Mouse (Mus musculus): ENCODE data around the gene Lhx9. TPM values are rescaled to one million over a fixed set of nuclear protein-coding genes. Genes with fewer than 3 reads are reported as not detected.

The Lhx9 gene
- polyA plus RNA-seq, 1 experiment from 2014 or later, result 8.7 TPM

DNA sequence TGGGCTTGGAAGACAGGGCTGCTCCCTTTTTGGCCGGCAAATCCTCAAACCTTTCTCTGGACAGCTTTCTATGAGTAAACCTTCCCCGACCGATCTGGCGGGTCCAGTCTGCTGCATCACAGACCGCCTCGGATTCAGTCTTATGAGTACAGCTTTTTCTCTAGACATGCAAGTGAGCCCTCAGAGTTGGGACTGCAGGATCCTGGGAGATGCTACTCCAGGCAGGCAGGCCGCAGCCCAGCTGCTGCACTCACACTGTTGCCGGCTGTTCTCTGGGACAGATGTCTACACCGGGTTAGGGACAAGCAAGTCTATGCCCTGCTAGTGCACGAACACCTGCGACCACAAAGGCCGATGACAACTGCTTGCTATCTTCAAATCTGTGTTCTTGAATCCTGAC, 2.2 kb downstream of the Lhx9 start:
- Histone ChIP-seq H3K36me3 (replicated peaks) (peaks cover 5% of the 10 kb centered on the region), H3K27me3 (ENCODE audit: poor library complexity, severe bottlenecking) (peaks cover 100% of the 10 kb centered on the region), H3K27ac (no peak overlapping the region), H3K4me3 (peak overlapping the region; percentile 37; the same call in 1 of the 2 replicates), H3K4me1 (peaks cover 63% of the 10 kb centered on the region), H3K9me3 (no peaks in the 10 kb centered on the region)
- DNase-seq (ENCODE audit: extremely low spot score, low spot score), result no peak
- 2% methylated on average over 12 of the region's 12 CpGs for WGBS

DNA sequence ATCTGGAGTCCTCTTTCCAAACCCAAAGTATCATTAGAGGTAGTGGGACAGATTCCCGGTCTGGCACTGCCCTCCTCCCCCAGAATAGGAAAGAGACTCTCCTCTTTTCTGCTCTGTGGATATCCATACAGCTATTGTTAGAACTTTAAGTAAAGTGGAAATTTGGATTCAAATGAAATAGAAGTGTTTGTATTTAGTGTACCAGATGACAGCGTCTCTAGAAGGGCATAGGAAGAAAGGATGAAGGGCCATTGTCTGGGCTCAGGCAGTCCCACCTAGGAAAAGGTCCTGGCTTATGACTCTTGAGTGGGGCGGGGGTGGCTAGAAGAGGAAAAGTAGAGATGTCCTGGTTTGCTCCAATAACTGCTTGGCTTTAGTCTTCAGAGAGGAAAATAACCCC, 2.9 kb downstream of the Lhx9 start:
- DNase-seq (ENCODE audit: extremely low spot score, low spot score), result no peak
- Histone ChIP-seq H3K4me1 (peaks cover 68% of the 10 kb centered on the region), H3K36me3 (replicated peaks) (no peaks in the 10 kb centered on the region), H3K4me3 (peak overlapping the region; percentile 37; the same call in 1 of the 2 replicates), H3K9me3 (no peaks in the 10 kb centered on the region), H3K27ac (no peak overlapping the region), H3K27me3 (ENCODE audit: poor library complexity, severe bottlenecking) (peaks cover 100% of the 10 kb centered on the region)
- WGBS, result 8% methylated on average over 3 of the region's 3 CpGs

DNA sequence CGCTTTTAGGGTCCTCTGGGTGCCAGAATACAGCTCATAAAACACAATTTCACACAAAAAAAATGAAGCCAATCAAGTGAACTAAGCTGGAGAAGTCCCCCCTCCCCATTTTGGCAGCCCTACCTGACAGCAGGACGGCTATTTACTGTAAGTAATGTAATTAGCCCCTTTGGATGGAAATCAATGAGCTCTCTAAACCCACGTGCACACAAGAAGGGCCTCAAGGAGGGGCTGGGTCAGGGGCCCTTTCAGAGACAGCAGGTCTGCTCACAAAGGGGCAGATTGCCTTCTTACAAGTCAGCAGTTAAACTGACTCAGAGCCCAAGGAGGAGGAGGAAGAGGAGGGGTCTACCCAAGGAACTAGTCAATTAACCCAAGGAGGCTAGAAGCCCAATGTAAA, 4.2 kb downstream of the Lhx9 start:
- WGBS, result 3% methylated on average over 3 of the region's 3 CpGs
- no peak for DNase-seq (ENCODE audit: extremely low spot score, low spot score)
- Histone ChIP-seq H3K27ac (peak overlapping the region; percentile 77; the same call in 1 of the 2 replicates), H3K4me3 (peak overlapping the region; percentile 50), H3K4me1 (peaks cover 70% of the 10 kb centered on the region), H3K9me3 (no peaks in the 10 kb centered on the region), H3K36me3 (replicated peaks) (no peaks in the 10 kb centered on the region), H3K27me3 (ENCODE audit: poor library complexity, severe bottlenecking) (peaks cover 100% of the 10 kb centered on the region)

DNA sequence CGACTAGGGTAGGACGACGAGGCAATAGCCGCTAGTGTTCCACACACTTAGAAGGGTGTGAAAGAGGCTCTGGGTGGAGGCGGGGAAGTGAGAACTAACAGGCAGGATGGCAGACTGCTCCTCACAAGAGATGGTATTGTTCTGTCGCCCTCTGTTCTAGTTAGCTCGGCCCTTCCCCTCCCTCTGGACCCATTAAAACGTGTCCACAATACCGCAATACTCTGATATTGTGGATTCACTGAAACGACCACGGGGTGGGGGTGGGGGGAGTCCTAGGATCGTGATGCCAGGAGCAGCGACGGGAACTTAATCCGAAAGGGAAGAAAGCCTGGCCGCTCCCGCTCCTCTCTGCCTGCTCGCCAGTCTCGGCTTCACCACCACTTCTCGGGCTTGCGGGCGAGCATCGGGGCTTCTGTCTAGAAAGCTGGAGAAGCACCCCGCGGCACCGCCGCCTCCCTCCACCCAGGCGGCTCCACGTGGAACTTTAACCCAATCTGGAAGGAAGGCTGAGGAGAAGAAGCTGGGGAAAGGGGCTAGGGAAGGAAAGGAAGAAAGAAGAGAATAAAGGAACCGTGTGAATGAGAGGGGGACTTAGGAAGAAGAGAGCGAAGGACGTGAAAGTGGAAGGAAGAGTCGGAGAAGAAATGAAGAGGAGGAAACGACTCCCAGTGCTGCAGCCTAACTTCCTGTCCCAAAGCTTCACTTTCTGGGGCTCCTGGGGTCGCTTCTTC, 4.9 kb downstream of the Lhx9 start:
- peak; percentile 73 for DNase-seq (ENCODE audit: extremely low spot score, low spot score)
- WGBS, result under 1% methylated on average over 35 of the region's 35 CpGs
- H3K4me1 ChIP-seq, result peaks cover 65% of the 10 kb centered on the region
- H3K27ac ChIP-seq, result peak overlapping the region; percentile 77
- H3K9me3 ChIP-seq, result no peaks in the 10 kb centered on the region
- H3K36me3 ChIP-seq (replicated peaks), result no peaks in the 10 kb centered on the region
- peak overlapping the region; percentile 50 for H3K4me3 ChIP-seq
- H3K27me3 ChIP-seq (ENCODE audit: poor library complexity, severe bottlenecking), result peaks cover 100% of the 10 kb centered on the region

DNA sequence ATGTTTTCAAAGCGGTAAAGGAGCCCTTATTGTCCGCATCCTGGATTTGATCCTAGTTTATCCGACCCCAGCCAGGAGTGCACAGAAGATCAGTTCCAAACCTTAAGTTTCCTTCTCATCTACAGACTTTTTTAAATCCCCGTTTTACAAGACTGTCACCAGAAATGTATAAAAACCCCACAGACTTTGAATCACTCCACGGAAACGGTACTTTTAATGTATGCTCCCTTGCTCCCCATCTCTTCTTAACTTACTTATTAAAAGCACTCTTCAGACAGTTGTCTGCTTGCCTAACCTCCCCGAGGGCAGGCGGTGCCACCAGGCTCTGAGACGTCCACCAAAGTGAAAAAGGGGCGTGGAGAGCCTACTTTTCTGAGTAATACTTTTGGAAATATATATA, 5.6 kb downstream of the Lhx9 start:
- Histone ChIP-seq H3K9me3 (no peaks in the 10 kb centered on the region), H3K4me3 (peak overlapping the region; percentile 55), H3K27ac (no peak overlapping the region), H3K4me1 (peaks cover 65% of the 10 kb centered on the region), H3K27me3 (ENCODE audit: poor library complexity, severe bottlenecking) (peaks cover 100% of the 10 kb centered on the region), H3K36me3 (replicated peaks) (no peaks in the 10 kb centered on the region)
- under 1% methylated on average over 10 of the region's 10 CpGs for WGBS
- DNase-seq (ENCODE audit: extremely low spot score, low spot score), result no peak

DNA sequence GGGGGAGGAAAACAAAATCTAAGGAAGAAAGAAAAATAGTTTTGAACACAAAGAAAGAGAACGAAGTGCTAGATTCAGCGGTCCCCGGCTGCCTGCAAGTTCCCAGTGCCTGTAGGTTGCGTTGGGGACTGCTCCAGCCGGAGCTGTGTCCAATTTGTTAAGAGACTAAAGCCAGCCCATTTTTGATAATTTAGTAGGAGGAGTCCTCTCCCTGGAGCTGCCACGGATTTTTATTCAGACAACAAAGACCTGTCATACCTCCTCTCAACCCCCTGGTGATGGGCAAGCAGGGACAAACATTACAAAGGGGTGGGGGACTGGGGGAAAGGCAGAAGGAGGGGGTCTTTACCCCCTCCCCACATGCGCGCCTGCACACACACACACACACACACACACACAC, 6.1 kb downstream of the Lhx9 start:
- peaks cover 100% of the 10 kb centered on the region for H3K27me3 ChIP-seq (ENCODE audit: poor library complexity, severe bottlenecking)
- 0% methylated on average over 8 of the region's 8 CpGs for WGBS
- peak overlapping the region; percentile 80; the same call in 1 of the 2 replicates for H3K27ac ChIP-seq
- H3K4me1 ChIP-seq, result peaks cover 65% of the 10 kb centered on the region
- peak overlapping the region; percentile 55 for H3K4me3 ChIP-seq
- H3K9me3 ChIP-seq, result no peaks in the 10 kb centered on the region
- no peaks in the 10 kb centered on the region for H3K36me3 ChIP-seq (replicated peaks)
- DNase-seq (ENCODE audit: extremely low spot score, low spot score), result peak; percentile 56

DNA sequence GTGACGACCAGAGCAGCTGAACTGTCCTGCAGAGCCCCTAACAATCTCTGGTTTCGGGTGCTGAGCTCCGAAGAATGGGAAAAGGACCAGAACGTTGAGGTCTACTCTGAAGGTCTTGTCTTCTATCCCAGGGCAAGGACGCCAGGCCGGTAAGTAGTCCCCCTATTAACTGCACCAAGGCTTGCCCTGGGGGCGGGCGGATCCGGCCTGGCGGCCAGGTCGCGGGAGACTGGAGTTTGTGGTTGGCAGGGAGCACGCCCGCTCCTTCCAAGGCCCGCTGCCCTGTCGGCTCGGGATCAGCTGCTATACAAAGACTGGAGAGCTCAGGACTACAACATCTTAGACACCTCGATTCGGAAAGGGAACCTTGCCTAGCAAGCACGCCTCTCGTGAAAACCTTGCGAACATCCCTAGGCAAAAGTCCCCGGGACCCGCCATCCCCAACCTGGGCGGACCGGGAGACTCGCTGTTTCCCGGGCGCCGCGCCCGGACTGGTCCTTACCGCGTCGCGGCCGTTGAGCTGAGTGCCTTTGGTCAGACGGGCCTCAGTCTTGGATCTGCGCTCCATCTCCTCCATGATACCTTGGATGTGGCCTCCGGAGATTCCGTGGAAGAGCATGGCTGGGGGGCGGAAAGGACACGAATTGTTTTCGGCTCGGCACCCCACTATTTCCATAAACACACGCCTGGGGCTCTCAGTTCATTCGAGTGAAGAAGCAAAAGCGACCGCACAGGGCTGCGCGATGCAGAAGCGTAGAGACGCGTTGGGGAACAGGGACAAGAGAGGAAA, 6.9 kb downstream of the Lhx9 start:
- H3K4me3 ChIP-seq, result peak overlapping the region; percentile 55
- H3K4me1 ChIP-seq, result peaks cover 65% of the 10 kb centered on the region
- peak overlapping the region; percentile 80 for H3K27ac ChIP-seq
- WGBS, result under 1% methylated on average over 54 of the region's 54 CpGs
- no peaks in the 10 kb centered on the region for H3K9me3 ChIP-seq
- peaks cover 100% of the 10 kb centered on the region for H3K27me3 ChIP-seq (ENCODE audit: poor library complexity, severe bottlenecking)
- peak; percentile 82 for DNase-seq (ENCODE audit: extremely low spot score, low spot score)
- no peaks in the 10 kb centered on the region for H3K36me3 ChIP-seq (replicated peaks)

DNA sequence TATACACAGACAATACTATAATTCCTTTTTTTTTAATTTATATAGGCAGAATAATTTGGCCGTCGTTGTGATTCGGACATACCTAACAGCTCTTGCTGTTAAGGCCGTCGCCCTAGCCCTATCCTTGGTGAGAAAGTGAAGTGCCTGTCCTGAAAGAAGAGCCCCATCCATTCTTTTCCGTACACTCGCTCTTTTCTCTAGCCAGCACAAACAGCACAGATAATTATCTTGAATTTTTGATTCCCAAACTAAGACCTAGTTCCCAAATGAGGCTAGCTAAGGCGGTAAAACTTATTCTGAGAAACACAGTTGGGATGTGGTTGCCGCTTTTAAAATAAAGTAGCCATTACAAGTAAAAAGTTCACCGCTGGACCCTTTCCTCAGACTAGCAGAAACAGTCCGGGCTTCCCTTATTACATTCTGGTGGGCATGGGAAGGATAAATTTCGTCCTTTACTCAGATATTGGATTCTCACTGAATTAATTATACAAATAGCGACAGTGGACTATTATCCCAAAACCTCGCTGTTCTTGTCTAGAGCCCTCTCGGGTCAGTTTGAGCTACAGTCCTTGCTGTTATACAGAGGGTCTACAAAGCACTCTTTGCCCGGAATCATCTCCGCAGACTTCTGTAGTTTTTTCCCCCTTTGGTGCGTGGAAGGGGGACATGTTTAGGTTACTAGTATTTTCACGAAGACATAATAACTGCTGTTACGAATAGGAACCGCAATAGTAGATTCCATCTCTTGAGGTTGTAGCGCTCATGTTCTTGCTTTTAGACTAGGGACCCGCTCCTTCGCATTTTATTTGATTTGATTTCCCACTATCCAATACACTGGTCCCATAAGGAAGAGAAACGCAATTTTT, 7.7 kb downstream of the Lhx9 start:
- H3K4me3 ChIP-seq, result peak overlapping the region; percentile 55
- peaks cover 64% of the 10 kb centered on the region for H3K4me1 ChIP-seq
- peaks cover 100% of the 10 kb centered on the region for H3K27me3 ChIP-seq (ENCODE audit: poor library complexity, severe bottlenecking)
- peak; percentile 41 for DNase-seq (ENCODE audit: extremely low spot score, low spot score)
- H3K27ac ChIP-seq, result peak overlapping the region; percentile 80
- no peaks in the 10 kb centered on the region for H3K36me3 ChIP-seq (replicated peaks)
- no peaks in the 10 kb centered on the region for H3K9me3 ChIP-seq
- WGBS, result 3% methylated on average over 25 of the region's 25 CpGs

DNA sequence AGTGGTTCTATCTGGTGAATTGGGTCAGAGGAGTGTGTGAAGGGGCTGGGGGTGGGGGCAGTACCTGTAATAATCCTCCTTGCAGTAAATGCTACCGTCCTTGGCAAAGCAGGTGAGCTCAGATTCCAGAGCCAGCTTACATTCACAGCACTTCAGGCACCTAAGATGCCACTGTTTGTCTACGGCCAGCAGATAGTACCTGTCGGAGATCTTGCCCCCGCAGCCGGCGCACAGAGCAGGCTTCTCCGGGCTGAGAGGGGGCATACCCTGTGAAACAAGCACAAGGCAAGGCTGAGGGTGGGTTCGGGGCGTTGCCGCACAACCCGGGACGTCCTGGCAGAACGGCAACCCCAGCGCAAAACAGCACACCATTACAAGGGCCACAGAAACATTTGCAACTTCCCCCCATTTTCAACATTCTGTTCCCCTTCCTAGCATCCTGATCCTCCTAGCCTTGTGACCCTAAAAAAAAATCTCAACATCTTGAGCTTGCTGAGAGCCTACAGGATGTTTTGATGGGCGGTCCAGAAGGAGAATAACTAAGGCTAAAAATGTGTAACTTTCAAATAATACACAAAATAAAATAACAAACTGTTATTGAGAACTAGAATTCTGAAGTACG, 8.5 kb downstream of the Lhx9 start:
- 0 out of 2 replicates have a peak overlapping the region, but pooled peaks have one; percentile 40 for H3K27ac ChIP-seq
- H3K27me3 ChIP-seq (ENCODE audit: poor library complexity, severe bottlenecking), result peaks cover 100% of the 10 kb centered on the region
- no peaks in the 10 kb centered on the region for H3K36me3 ChIP-seq (replicated peaks)
- peak overlapping the region; percentile 55 for H3K4me3 ChIP-seq
- DNase-seq (ENCODE audit: extremely low spot score, low spot score), result no peak
- H3K9me3 ChIP-seq, result no peaks in the 10 kb centered on the region
- 2% methylated on average over 16 of the region's 16 CpGs for WGBS
- H3K4me1 ChIP-seq, result peaks cover 64% of the 10 kb centered on the region

DNA sequence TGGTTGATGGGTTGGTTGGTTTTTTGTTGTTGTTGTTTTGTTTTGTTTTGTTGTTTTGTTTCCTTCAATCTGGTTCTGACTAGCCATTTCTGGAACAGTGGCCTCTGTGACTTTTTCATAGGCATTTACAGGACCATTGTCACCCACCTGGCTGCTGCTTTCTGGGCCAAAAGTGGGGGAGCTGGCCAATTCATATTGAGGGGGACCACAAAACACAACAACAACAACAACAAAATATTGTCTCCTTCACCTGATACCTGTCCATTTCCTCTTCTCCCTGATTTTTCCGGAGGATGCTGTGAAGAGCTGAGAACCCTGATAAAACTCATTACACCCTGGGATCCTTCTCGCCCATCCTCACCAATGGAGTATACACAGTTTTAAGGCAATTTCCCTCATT, 9.1 kb downstream of the Lhx9 start:
- WGBS, result 10% methylated on average over 2 of the region's 2 CpGs
- Histone ChIP-seq H3K4me1 (peaks cover 62% of the 10 kb centered on the region), H3K36me3 (replicated peaks) (no peaks in the 10 kb centered on the region), H3K27ac (no peak overlapping the region), H3K4me3 (peak overlapping the region; percentile 55; the same call in 1 of the 2 replicates), H3K27me3 (ENCODE audit: poor library complexity, severe bottlenecking) (peaks cover 100% of the 10 kb centered on the region), H3K9me3 (no peaks in the 10 kb centered on the region)
- no peak for DNase-seq (ENCODE audit: extremely low spot score, low spot score)

DNA sequence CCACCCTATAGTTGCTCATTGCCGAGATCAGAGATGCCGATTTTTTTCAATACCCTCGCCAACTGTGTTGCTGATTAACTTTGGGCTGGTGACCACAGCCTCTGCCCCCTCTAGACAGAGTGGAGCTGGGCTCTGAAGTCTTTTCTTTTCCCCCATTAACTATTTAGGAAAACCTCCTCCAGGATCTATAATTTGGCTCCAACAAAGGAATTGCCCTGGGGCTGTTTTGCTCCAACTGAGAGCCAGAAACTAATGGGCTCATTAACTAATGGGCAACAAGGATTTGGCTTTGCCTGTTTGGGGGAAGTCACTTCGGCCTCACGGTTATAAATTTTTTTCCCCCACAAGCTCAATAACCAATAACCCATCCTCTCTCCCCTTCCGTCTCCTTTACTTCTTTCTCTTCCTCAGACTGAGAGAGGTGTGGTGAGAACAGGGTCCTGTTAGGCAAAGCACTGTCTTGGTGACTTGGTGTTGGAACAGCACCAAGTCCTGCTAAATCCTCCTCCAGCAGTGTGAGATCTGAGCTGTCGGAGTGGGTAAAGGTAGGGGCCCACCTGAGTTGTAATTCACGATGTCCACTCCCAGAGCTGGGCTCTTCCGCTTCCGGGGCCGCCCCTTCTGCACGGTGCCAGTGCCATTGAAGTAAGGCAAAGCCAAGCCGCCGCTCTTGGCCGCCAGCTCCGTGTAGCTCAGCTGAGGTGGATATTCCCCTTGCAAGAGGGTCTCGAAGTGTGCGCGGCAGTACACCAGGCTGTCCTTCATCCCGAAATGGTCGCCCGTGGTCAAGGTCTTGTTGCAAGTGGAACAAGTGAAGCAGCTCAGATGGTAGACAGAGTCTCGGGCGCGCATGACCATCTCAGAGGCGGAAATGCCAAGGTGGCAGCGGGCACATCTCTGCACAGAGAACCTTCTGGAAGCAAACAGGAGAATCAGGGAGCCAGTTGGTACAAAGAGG, 10.3 kb downstream of the Lhx9 start:
- Histone ChIP-seq H3K9me3 (no peaks in the 10 kb centered on the region), H3K4me1 (peaks cover 49% of the 10 kb centered on the region), H3K36me3 (replicated peaks) (no peaks in the 10 kb centered on the region), H3K27me3 (ENCODE audit: poor library complexity, severe bottlenecking) (peaks cover 100% of the 10 kb centered on the region), H3K4me3 (peak overlapping the region; percentile 42), H3K27ac (no peak overlapping the region)
- peak; percentile 52 for DNase-seq (ENCODE audit: extremely low spot score, low spot score)
- 5% methylated on average over 27 of the region's 27 CpGs for WGBS
